Mouse (Mus musculus) neural tube, embryonic 10.5 days (tissue): ENCODE results near the gene Mapk9.
A peak's percentile ranks its signal among the peaks of the same experiment; 100 is the strongest.

ENCODE experiments used
- DNase-seq: peaks from one replicate; pipeline ENCODE4 v3.0.0-alpha.2; 2017; ENCODE audit warnings: low spot score; ENCODE audit errors: extremely low spot score

The Mapk9 gene

DNA sequence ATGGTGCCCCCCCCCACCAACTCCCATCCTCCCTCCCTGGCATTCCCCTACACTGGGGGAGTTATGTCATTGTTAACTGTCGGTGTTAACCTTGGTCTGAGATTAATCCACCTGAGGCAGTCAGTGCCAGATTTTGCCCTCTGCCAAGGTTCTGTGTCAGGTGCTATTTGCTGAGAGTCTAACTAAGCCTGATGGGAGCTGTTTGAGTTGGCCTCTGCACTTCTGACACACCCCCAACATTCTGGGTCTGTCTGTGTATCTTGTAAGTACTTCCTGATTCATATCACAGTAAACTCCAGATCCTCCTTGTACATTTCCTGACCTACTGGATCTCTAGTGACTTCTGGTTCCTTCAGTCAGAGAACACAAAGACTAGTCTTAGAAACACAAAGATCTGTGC, 5.9 kb upstream of the Mapk9 start:
- DNase-seq, result no peak

DNA sequence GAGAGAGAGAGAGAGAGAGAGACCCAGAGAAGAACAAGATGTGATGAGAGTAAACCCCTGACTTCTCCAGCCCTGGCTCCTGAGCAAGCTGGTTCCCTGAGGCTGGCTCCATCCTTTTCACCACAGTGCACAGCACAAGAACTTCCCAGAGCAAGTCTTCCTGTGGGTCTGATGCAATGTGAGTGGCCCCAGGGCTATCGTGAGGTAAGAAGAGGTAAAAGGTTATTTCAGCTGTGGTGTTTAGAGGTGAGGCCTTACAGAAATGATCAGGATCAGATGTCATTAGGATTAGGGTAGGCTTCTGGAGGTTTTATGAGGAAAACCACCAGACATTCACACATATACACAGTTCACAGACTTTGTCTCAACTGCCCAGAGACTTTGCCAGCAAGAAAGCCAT, 4.7 kb upstream of the Mapk9 start:
- DNase-seq, result no peak

DNA sequence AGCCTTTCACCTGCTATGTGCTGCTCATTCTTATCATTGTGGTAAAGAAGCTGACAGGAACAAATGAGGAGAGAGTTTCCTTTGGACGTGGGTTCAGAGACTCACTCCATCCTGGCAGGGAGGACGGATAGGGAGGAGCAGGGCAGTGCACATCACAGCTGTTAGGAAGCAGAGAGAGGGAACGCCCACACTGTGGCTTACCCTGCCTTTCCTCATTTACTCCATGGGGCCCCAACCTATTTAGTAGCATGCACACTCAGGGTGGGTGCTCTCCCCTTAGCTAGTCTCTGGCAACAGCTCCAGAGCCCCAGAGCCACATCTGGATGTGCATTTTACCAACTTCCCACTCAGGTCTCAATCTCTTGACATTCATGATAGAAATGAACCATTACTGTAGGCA, 3.8 kb upstream of the Mapk9 start:
- no peak for DNase-seq

DNA sequence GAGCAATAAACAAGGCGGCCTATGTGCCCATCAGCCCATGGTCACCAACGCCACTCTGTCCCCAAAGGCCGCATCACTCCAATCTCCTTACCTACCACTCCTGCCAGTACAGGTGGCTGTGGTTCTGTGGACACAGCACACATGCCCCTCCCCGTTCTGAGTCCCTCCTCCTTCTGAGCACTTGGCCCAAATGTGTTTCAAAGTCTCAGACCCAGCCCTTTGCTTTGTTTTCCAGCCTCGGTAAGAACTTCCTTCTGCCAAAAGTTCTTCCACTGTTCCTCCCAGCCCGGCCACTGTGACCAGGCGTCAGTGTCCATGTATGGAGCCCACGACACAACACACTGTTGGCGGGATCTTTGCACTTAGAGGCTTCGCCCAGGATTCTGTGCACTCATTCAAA, 2.2 kb upstream of the Mapk9 start:
- DNase-seq, result no peak

DNA sequence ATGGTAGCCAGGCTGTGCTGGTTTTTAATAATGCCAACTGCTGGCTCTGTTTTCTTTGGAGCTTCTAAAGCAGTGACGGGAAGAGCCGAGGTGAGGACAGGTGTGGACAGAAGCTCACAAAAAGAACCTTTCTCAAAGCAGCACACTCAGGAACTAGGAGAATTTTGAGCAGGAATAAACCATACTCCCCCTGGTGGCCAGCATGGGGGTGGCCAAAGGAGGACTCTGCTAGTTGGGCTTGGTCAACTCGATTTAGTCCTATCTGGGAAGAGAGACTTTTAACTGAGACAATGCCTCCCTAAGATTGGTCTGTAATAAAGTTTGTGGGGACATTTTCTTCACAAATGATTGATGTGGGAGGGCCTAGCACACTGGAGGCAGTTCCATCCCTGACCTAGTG, 1.6 kb upstream of the Mapk9 start:
- DNase-seq, result peak; percentile 52

DNA sequence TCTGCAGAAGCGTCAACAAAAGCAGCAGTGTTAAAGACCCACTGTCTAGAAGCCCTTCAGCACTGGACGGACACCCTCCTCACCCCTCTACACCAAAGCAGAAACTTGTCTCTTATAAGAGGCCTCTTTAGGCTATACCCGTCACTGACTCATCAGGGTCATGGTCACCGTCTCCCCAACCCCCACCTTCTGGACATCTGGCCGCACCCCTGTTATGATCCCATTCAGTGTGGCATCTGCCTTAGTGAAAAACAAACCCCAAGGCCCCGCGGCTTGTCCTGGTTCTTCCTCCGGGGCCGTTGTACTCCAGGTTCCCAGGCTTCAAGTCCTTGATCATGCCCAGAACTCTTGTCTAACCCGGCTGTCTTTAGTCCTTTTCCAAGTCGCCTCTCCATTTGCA, 593 bp upstream of the Mapk9 start:
- no peak for DNase-seq

DNA sequence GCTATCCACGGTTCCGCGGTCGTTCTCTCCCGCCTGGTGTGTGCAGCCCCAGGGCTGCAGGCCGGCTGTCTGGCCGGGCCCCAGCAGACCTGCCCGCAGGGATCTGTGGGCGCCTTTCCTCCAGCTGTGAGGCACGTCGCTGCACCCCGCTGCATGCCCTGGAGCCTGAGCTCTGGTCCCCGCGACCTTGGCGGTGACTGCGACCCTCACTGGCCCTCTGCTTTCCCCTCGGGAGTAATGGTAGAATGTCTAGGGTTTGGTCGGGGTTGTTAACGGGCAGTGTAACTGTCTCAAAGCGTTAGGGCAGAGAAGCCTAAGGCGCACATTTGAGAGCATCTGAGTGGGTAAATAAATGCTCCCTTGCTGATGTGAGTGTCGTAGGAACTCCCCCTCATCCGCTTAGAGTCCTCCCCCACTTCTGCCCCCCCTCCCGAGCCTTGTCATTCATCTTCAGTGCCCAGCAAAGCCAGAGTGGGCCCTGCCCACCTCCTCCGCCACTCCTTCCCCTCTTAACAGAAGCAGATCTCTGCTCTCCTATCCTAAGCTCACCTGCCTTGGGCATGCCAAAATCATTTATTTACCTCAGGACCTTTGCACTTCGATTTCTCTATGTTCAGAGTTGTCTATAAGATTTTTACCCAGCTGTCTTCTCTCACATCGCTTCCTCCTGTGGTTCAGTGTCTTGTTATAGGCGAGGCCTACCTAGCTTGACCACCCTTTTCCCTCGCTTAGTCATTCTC, 690 bp downstream of the Mapk9 start:
- DNase-seq, result no peak

DNA sequence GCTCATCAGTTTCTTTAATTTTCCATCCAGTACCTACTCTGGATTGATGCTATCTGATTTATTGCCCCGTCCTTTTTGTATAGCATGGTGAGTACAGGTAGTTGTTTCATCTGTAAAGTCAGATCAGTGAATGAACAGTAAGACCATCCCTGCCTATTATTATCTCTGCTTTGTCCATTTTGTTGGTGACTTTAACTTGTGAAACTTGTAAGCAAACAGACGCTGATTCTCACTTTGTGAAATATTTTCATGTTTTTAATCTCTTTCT, 1.2 kb downstream of the Mapk9 start:
- DNase-seq, result no peak

DNA sequence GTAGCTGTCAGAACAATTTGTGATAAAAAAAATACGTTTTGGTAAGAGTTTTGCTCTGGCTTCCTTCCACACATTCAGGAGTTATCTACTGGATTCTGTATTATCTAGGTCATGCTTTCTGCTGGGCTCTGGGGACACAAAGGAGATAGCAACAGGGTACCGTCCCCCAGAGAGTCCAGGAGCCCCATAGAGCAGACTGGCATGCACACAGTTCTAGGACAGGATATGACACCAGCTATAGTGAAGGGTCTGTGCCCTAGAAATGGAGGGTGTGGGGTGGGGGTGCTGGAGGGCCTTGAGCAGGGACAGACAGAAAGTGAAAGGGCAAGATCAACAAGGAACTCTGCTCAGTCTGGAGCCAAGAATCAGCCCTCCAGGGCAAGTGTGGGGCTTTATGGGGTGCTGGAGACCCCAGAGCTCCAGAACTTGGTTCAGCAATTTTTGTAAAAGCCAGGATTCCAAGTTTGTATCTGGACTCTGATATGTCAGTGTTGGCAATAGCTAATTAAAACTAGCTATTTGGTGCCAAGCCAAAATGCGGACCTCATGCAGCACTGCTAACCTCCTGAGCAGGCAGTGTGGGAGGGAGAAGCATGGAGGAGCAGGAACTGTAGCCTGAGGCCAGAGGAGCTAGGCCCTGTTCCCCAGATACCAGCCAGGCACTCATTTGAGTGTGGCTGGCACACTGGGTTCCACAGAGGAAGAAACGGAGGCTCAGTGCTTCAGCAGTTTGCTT, 1.7 kb downstream of the Mapk9 start:
- DNase-seq, result no peak

DNA sequence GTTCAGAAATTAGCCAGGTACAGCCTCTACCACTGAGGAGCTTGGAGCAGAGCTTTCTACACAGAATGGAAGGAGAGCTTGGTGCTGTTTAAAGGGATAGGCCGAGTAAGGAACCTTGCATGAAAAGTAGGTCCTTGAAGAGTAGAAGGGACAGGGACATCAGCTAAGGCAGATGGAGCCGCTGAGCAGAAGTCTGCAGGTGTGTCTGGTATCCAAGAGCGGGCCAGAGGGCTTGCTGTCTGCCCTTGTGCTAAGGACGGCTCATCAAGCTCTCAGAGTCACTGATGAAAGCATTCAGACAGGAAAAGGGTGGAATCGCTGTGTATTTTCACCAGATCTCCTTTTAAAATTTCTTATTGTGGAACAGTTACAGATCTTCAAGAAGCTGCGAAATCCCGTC, 3.8 kb downstream of the Mapk9 start:
- DNase-seq, result no peak

DNA sequence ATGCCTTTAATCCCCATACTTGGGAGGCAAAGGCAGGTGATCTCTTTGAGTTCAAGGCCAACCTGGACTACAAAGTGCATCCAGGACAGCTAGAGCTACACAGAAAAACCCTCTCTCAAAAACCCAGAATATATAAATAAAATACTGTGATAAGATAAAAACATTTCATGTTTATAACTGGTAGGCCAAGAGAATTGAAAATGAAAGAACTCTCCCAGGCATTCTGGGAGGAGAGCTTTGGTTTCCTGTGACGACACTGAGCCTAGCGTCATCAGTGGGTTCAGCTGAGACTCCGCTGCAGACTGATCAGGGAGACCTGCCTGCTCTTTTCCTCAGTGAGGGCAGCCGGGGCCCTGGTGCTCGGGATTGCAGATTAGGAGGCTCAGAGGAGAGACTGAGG, 8.6 kb downstream of the Mapk9 start:
- no peak for DNase-seq

DNA sequence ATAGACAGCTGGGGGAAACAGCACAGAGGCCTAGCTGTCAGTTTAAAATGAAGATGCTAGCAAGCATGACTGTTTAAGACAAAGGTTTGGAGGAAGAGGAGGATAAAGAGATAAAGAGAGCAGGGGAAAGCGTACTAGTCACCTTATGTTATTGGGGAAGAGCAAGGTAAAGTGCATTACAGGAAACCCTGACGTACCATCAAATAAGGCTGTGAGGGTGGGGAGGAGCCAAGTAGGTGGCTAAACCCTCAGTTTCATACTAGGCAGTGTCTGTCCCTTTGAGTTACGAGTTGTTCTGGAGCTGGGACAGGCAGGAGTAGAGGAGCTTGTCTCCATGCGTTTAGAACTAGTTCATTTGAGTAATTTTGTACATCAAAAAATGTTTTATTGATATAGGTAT, 14.6 kb downstream of the Mapk9 start:
- DNase-seq, result no peak

DNA sequence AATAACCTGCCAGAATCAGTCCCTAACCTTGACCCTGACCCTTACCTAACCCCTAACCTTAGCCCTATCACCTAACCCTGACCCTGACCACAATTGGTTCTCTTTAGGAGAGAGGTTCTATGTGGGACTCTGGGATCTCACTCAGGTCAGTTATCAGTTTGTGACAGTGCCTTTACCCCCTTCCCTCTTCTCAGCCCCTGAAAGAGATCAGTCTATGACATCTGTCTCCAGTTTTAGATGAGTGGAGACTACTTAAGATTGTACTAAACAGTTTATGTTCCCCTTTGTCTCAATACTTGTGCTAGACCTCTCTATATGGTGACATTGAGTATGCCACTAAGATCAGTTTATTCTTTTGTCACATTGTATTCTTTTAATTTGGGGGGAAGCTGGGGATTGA, 17.4 kb downstream of the Mapk9 start:
- no peak for DNase-seq

DNA sequence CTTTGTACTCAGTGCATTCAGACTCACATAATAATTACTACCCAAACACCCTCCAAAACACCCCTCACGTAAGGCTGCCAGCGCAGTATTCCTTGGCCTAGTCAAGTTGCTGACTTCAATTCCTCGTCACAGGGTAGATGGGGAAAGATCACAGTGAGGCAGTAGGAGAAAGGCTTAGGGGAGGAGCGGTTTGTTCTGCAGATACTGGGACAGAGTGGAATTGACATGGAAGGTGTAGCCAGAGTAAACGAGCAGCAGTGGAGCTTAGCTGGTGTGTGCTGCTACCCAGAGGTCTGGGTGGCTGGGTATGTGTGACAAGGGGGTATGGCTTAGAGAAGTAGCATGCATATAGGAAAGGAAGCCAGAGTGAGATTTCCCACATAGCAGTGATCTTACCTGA, 20.8 kb downstream of the Mapk9 start:
- DNase-seq, result no peak

DNA sequence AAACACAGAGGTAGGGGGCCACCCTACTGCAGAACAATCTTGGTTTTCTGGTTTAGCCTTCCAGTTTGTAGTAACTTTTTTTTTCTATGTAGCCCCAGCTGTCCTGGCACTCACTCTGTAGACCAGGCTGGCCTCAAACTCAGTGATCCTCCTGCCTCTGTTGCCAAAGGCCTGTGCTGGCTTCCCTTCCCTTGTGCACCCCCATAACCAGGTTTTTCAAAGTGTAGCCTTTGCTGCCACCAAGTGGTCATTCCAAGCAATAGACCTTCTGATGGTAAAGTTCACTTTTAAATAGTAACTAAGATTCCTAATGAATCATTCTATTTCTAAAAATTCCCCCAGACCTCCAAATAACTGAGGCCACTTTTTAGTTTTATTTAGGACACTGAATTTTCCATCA, 23.2 kb downstream of the Mapk9 start:
- peak; percentile 45 for DNase-seq

DNA sequence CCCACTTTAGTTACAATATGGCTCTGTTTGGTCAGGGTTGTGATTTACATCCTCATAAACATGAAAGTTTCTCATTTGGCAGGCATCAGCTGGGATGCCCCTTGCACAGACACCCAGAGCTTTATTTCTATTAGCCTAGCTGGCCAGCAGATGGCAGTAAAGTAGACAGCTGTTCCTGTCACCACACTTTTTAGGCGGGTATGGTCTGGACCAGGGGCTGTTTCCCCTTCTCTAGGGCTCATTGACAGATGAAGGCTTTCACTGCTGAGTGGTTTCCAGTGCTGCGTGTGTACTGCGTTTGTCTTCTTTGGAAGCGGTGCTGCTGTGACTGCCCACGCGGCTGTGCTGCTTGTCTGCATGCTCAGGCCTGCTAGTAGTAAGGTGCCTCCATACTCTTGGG, 25.4 kb downstream of the Mapk9 start:
- peak; percentile 54 for DNase-seq

DNA sequence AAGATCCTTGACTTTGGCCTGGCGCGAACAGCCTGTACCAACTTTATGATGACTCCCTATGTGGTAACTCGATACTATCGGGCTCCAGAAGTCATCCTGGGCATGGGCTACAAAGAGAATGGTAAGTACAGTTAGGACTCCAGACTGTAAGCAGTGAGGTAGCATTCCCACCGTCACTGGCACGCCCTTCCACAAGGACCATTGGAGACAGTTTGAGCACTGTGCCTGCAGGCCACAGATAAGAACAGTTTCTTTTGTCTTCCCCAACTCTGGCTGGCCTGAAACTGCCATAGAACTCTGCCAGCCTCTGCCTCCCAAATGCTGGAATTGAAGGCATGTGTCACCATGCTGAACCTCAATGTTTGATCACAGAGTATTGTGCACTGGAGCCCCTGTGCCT, 26.2 kb downstream of the Mapk9 start:
- DNase-seq, result no peak

DNA sequence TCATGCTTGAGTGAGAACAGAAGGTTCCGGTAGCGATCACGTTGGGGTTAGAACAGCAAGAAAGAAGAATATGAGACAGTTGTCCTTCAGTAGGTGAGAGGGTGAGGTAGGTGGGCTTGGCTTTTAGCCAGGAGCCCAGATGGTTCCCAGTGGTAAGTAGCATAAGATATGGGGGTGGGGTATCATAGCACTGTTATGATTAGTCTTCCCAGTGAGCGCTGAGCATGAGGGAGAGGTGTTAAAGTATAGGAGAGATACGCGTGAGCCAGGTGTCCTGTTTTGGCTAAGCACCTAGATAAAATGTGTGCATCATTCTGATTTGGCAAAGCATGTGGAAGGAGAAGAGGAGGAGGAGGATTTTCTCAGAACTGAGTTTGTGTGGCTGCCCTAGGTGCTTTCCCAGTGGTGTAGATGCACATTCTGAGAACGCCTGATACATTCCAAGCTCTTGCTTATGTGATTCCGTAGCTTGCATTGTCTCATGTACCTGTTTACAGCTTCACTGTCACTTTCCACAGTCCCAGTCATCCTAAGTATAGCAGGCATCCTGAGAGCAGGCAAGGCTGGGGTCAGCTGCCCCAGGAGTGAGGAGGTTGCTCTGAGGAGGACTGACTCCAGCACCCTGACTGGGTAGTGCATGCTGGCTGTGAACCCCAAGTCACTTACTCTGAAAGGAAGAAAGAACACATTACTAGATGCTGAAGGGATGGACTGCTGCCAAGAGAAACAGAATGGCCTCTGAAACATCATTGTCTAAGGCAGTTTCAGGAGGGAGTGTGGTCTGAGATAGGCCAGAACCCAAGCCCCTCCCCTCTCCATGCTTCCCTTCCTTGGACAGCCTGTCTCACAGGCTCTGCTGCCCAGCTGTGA, 30.6 kb downstream of the Mapk9 start:
- no peak for DNase-seq

DNA sequence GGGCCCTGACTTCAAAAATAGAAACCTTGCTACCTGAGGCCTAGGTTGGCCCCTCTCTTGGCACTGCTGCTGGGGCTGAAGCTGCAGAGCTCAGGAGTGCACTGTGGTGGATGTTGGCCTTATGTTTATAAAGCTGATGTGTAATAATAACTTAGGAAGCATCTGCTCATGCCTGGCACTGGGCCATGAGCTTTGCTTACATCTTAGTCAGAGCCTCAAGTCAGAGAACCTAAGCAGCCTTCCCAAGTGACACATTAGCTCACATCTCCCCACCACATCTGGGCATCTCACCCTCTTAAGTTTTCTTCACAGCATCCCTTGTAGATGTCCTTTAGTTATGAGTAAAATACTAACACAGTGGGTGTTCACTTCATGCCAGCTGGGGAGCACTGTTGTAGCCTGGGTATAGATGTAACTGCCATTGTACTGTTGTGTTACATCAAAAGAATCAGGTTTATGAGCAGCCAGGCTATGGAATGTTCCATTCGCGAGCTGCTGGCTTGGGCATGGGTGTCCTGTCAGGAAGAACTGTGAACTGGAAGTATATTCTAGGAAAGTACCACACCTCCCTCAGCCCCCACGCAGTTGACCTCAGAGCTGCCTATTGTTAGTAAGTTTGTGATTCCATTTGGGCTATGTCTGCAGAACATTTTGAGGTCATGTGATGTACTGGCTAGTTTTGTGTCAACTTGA, 33.5 kb downstream of the Mapk9 start:
- DNase-seq, result no peak

DNA sequence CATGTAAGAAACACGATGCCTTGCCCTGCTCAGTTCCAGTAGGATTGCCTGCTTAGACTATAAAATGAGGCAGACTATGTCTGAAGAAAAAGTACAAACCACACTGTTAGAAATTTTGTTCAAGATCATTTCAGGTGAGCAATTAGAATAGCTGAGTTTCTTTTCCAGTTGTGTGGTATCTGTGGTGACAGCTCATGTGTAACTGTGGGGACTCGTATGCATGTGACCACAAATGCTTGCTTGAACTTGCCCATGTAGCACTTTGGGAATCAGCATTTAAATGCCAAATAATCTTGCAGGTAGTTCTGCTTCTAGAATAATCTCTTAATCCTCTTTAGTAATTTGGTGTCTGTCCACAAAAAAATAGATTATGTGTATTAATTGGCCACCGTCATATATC, 36.8 kb downstream of the Mapk9 start:
- no peak for DNase-seq

DNA sequence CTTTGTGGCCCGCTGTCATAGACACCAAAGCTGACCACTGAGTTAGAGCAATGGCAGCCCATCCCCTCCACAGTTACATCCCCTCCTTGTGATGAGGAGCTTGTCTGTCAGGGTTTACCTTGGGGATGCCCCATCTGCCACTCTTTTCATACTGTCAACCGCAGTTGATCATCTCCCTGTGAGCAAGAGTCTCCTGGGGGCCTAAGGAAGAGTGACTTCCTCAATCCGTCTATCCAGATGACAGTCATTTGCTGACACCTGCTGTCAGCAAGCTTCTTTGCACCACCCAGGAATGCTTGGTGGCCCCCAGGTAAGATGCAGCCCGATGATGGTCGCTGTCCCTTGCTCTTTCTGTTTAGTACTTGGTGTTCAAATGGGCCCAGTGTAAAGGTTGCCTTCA, 41.9 kb downstream of the Mapk9 start:
- no peak for DNase-seq

DNA sequence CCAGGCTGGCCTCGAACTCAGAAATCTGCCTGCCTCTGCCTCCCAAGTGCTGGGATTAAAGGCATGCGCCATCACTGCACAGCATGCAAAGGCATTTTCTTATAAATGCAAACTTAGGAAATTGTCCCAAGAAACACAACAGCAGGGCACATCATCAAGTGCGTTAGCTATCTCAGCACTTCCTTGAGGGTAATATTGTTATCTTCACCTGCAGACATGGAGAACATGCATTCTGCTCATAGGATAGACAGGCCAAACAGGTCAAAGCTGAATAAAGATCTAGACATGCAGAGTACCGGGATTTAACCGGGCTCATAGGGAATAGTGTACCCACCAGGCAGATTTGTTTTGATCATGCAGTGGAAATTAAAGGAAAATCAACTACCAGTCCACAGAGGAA, 45.4 kb downstream of the Mapk9 start:
- DNase-seq, result no peak
